Mouse (Mus musculus) layer of hippocampus, adult 18-20 months (tissue): ENCODE results near the gene Xdh. TPM values are rescaled to one million over a fixed set of nuclear protein-coding genes. Genes with fewer than 3 reads are reported as not detected.

ENCODE experiments used
- DNase-seq, 2 experiments: peaks; one replicate each; pipeline ENCODE4 v3.0.0; 2022; ENCODE audit warnings: low spot score in 2 of 2
- long read RNA-seq: library from polyadenylated mRNA; stranded (forward); transcript quantifications from one replicate; pipeline ENCODE4 v2.0.0, GENCODE M21; 2021
- total RNA-seq, 2 experiments: library from RNA; stranded (reverse); gene quantifications; 2 replicates each; pipeline ENCODE4 v1.2.3; 2021

Xdh gene
- 10 to 100 TPM; 21.7 to 26.6 TPM for total RNA-seq
- long read RNA-seq, full-length matches to known transcripts = 19 of 28 reads
- long read RNA-seq, partial matches to known transcripts = 5 of 28 reads
- long read RNA-seq, other reads (novel, unspliced or antisense) = 4 of 28 reads

DNA sequence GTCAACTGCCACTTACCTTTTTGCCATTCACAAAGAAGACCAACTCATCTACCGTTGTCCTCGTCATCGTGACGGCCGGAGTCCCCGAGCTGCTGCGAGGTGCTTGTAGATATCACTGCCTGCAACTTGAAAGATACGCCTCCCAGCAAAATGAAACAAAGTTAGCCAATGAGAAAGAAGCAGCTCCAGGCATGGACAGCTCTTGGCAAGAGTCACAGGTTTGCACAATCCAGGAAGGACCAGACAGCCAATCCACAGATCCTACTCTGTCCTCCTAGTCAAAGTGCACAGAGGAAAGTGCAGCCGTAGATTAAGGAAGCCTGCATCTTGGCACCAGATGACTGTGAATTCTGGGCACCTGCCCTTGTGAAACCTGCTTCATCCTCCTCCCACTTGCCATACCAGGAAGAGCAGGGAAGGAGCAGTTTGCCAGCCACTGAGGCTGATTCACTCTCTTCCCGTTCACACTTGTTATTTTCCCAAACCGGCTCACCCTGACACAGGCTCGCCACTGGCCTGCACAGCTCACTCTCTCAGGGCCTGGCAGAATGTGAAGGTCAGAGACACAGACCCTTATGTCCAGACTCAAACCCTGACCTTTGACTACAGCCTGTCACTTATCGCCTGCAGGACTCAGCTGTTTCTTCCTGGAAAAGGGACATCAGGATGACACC, at the start of gene Xdh:
Gene Xdh (minus strand): TSS at position 135 of the 674 bp plus-strand sequence.
- DNase-seq = no peak

GRCm38 (mm10) chr17:73995907-73996645, 46.1 kb upstream of the Xdh start:
- DNase-seq = no peak

DNA sequence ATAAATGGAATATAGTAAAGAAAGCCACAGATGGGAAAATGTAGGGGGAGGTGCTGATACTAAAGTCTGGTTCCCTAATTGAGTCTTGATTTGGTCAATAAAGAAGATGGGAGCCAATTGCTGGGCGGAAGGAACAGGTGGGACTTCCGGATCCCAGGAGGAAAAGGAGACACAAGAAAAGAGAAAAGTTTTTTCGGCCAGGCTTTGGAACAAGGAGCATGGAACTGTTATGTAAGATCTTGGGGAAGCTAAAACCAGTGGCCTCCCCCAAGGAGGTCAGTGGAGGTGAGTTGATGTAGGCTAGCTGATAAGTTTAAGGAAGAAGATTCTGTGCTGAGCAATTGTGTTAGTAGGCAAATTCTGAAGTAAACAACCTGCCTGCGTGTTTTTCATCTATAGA, 41.3 kb upstream of the Xdh start:
- no peak for DNase-seq

DNA sequence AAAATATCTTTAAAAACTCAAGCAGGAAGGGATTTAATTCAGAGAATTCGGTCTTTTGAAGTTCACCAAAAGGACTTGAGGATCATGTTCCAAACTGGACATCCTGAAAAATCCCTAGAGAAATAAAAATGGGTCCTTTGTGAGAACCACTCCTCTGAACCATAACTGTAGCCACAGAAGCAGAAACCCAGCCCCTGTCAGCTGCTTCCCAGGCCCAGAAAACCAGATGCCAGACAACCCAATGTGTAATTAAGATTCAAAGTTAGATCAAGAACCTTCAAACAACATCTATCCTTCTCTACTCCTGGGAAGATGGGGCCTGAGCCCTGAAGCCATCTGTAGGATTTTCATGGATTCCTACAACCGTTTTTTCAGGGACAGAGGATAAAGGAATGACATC, 36.6 kb upstream of the Xdh start:
- no peak for DNase-seq

- DNase-seq = no peak
Measured at GRCm38 (mm10) chr17:73985936-73986335, 35.9 kb upstream of the Xdh start.

GRCm38 (mm10) chr17:73984508-73984907, 34.5 kb upstream of the Xdh start:
- no peak for DNase-seq

DNA sequence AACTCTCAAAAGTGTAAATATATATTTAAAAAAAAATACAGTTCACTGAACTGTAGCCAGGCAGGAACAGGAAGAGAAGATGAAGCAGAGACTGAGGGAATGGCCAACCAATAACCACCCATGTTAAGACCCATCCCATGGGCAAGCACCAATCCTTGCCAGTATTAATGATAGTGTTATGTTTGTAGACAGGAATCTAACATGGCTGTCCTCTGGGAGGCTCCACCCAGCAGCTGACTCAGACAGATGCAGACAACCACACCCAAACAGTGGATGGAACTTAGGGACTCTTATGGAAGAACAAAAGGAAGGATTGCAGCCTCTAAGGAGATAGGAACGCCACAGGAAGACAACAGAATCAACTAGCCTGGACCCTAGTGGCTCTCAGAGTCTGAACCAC, 32.9 kb upstream of the Xdh start:
- no peak for DNase-seq

GRCm38 (mm10) chr17:73976066-73976465, 26.1 kb upstream of the Xdh start:
- no peak for DNase-seq

DNA sequence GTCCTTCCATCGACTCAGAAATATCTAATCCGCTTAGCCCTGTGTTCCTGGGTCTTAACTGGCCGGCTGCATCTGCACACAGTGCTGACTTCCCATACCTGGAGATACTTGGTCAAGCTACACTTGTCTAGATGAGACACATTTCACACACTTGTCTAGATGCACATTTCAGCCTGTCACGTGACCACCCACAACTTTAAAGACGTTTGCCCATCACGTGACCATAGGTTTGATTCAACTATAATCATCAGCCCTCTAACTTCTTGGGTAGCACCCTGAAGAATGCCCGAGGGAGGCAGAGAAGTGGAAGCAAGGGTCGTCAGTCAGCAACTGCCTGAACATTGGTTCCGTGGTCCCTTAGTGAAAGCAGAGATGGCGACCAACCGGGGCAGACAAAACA, 22.7 kb upstream of the Xdh start:
- DNase-seq = no peak

DNA sequence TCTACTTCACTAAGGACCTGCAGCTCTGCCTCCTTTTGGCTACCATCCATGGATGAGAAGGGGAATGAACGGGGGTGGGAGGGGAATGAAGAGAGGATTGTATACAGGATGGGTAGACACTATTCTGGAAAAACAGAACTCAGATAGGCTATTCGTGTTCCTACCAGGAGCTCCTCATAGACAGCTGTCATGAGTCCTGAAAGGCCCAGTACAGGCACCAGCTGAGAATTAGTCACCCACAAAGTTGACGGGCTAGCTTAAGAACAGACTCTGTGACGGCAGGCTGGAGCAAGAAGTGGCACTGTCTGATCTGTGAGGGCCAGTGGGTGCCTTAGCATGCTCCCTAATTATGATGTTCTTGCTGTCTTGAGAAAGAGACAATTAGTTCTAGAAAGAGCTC, 21.3 kb upstream of the Xdh start:
- DNase-seq = no peak

GRCm38 (mm10) chr17:73970361-73971027, 20.5 kb upstream of the Xdh start:
- peak in 1 of 2 experiments; percentile 43 for DNase-seq

- DNase-seq = peak in 1 of 2 experiments; percentile 9
Measured at GRCm38 (mm10) chr17:73964856-73965255, 14.9 kb upstream of the Xdh start.

- DNase-seq = no peak
Measured at GRCm38 (mm10) chr17:73962628-73963043, 12.6 kb upstream of the Xdh start.

DNA sequence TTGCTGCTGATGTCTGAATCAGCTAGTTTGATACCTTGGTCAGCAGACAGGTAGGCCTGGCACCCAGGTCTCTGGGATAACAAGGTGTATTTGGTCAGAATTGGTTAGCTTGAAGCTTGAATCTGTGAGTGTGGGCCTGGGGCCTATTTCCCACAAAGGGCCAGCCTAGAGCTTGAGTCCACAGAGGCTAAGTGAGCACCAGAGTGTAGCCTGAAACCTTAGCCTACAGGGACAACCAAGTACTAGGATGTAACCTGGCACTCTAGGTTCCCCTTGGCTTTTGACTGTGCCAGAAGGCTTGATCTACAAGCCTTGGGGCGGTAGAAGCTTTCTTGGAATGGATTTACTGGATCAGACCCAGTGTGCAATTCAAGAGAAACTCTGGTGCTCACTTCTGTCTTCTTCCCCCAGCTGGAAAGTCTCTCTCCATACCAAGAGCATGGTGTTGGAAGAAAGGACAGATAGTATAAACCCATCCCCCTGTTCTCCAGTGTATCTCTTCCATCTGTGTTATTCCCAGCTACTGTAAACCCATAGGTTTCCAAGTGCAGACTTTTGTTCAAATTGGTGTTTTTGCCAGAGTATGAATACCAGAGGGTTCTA, 11.9 kb upstream of the Xdh start:
- no peak for DNase-seq

DNA sequence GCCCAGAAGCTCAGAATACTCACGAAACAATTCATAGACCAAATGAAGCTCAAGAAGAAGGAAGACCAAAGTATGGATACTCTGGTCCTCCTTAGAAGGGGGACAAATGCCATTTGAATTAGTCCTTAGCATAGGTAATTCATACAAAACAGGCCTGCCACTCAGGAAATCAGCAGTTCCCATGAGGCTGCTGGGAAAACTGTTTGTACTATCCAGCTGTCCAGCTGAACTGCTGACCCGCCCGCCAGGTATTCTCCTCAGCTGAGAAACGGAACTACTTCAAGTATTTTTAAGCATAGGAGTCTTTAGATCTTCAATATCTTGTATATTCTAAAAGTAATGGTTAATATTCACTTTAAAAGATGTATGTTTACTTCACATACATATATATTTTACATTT, 10.7 kb upstream of the Xdh start:
- no peak for DNase-seq

- DNase-seq = no peak
Measured at GRCm38 (mm10) chr17:73952103-73952521, 2.1 kb upstream of the Xdh start.

GRCm38 (mm10) chr17:73950970-73951369, 974 bp upstream of the Xdh start:
- no peak for DNase-seq

GRCm38 (mm10) chr17:73949498-73949897, 498 bp downstream of the Xdh start:
- DNase-seq = no peak

- no peak for DNase-seq
Measured at GRCm38 (mm10) chr17:73948801-73949200, 1.2 kb downstream of the Xdh start.

- peak in 1 of 2 experiments; percentile 35 for DNase-seq
Measured at GRCm38 (mm10) chr17:73948039-73948438, 2.0 kb downstream of the Xdh start.

DNA sequence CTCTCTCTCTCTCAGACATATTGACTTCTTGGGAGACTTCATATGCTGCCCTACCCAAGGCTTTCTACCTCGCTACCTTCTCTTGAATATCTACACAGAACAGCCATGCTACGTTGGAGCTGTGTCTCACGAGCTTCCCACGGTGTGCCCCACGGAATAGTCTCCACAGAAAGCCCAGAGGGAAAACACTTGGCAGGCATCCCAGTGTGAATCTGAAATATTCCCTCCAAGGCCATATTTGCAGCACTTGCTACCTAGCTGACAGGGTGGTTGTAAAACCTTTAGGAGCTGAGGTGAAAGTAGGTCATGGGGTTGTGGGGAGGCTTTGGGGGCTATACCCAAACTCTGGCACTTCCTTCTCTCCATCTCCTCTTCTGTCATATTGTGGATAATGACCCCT, 3.1 kb downstream of the Xdh start:
- no peak for DNase-seq

GRCm38 (mm10) chr17:73944661-73945060, 5.3 kb downstream of the Xdh start:
- no peak for DNase-seq
